ENCODE assay signal across 11 mouse cellular contexts in genomic region chrY:872855-873549, GRCm38 (mm10). TPM values are rescaled to one million over a fixed set of nuclear protein-coding genes. Genes with fewer than 3 reads are reported as not detected.
DNase-seq lines count a peak whose midpoint lies in the region; ATAC-seq lines count a peak whose summit lies in the region.
"Had no signal": no experiment of that assay in that cellular context is flagged by ENCODE, and none has a peak within 500 bp of the region (broad histone marks: within the 10 kb centered on the region; RNA-seq: fewer than 3 reads in every experiment).

No protein-coding gene starts in this region.

- no peak overlapping the region for H3K27ac ChIP-seq in lung, embryonic 16.5 days (ENCODE audit: low read length)
- no peak overlapping the region for H3K27ac ChIP-seq in embryonic facial prominence, embryonic 11.5 days (replicated peaks; ENCODE audit: low read depth, low read length)
- H3K27ac ChIP-seq in kidney, embryonic 15.5 days = no peak overlapping the region
- H3K27ac ChIP-seq: embryonic facial prominence, embryonic 15.5 days; stomach, embryonic 15.5 days had no signal

- no peak for DNase-seq in lung, postnatal 25 days (ENCODE audit: low spot score)
- peak; percentile 50 for DNase-seq in embryonic facial prominence, embryonic 11.5 days (ENCODE audit: low spot score)
- DNase-seq in retina, postnatal 1 day = peak; percentile 50
- DNase-seq in ovary, postnatal 10 days (ENCODE audit: low spot score) = no peak
- DNase-seq in ovary, adult 18-20 months (ENCODE audit: low spot score) = no peak
- DNase-seq in left cerebral cortex, adult 8-10 months (ENCODE audit: low spot score in 2 of 2) = no peak

- WGBS in lung, embryonic 16.5 days = 31% methylated on average over 10 of the region's 18 CpGs
- WGBS in embryonic facial prominence, embryonic 11.5 days = 30% methylated on average over 15 of the region's 18 CpGs
- WGBS in kidney, embryonic 15.5 days = 38% methylated on average over 14 of the region's 18 CpGs

- no peaks in the 10 kb centered on the region for H3K4me1 ChIP-seq in lung, embryonic 16.5 days (replicated peaks; ENCODE audit: control insufficient read depth, insufficient read depth, low read length)
- H3K4me1 ChIP-seq in embryonic facial prominence, embryonic 11.5 days (ENCODE audit: control insufficient read depth, insufficient read depth, low read length) = no peaks in the 10 kb centered on the region
- no peaks in the 10 kb centered on the region for H3K4me1 ChIP-seq in kidney, embryonic 15.5 days
- H3K4me1 ChIP-seq: embryonic facial prominence, embryonic 15.5 days; stomach, embryonic 15.5 days had no signal

- H3K36me3 ChIP-seq in lung, embryonic 16.5 days (ENCODE audit: control insufficient read depth, insufficient read depth, low read length) = no peaks in the 10 kb centered on the region
- no peaks in the 10 kb centered on the region for H3K36me3 ChIP-seq in embryonic facial prominence, embryonic 11.5 days (replicated peaks; ENCODE audit: control insufficient read depth, insufficient read depth, low read depth, low read length)
- no peaks in the 10 kb centered on the region for H3K36me3 ChIP-seq in kidney, embryonic 15.5 days
- H3K36me3 ChIP-seq: embryonic facial prominence, embryonic 15.5 days; stomach, embryonic 15.5 days had no signal

- no peaks in the 10 kb centered on the region for H3K27me3 ChIP-seq in lung, embryonic 16.5 days (ENCODE audit: control insufficient read depth, insufficient read depth, low read depth, low read length)
- no peaks in the 10 kb centered on the region for H3K27me3 ChIP-seq in embryonic facial prominence, embryonic 11.5 days (ENCODE audit: control insufficient read depth, insufficient read depth, low read length)
- no peaks in the 10 kb centered on the region for H3K27me3 ChIP-seq in kidney, embryonic 15.5 days
- H3K27me3 ChIP-seq: embryonic facial prominence, embryonic 15.5 days; stomach, embryonic 15.5 days had no signal

- no peak overlapping the region for H3K9ac ChIP-seq in lung, embryonic 16.5 days (ENCODE audit: low read length)
- no peak overlapping the region for H3K9ac ChIP-seq in embryonic facial prominence, embryonic 11.5 days (replicated peaks; ENCODE audit: low read length)
- H3K9ac ChIP-seq in kidney, embryonic 15.5 days = no peak overlapping the region
- H3K9ac ChIP-seq: embryonic facial prominence, embryonic 15.5 days; stomach, embryonic 15.5 days had no signal

- no peaks in the 10 kb centered on the region for H3K9me3 ChIP-seq in lung, embryonic 16.5 days (ENCODE audit: control insufficient read depth, low read length)
- H3K9me3 ChIP-seq in embryonic facial prominence, embryonic 11.5 days (replicated peaks; ENCODE audit: control insufficient read depth, low read length) = no peaks in the 10 kb centered on the region
- no peaks in the 10 kb centered on the region for H3K9me3 ChIP-seq in kidney, embryonic 15.5 days (replicated peaks)
- H3K9me3 ChIP-seq: embryonic facial prominence, embryonic 15.5 days; stomach, embryonic 15.5 days had no signal

- peak overlapping the region; percentile 17; the same call in 1 of the 2 replicates for H3K4me2 ChIP-seq in lung, embryonic 16.5 days (ENCODE audit: low read depth, low read length)
- no peak overlapping the region for H3K4me2 ChIP-seq in embryonic facial prominence, embryonic 11.5 days (ENCODE audit: low read depth, low read length)
- peak overlapping the region; percentile 28; the same call in 1 of the 2 replicates for H3K4me2 ChIP-seq in kidney, embryonic 15.5 days
- H3K4me2 ChIP-seq: embryonic facial prominence, embryonic 15.5 days; stomach, embryonic 15.5 days had no signal

- no peak for ATAC-seq in lung, embryonic 16.5 days (ENCODE audit: low read depth)
- ATAC-seq in embryonic facial prominence, embryonic 11.5 days (replicated peaks; ENCODE audit: insufficient number of reproducible peaks, low FRiP score, low TSS enrichment, low read depth) = no peak
- ATAC-seq in kidney, embryonic 15.5 days (replicated peaks; ENCODE audit: low FRiP score) = no peak

- H3K4me3 ChIP-seq in lung, embryonic 16.5 days (ENCODE audit: low read length) = no peak overlapping the region
- H3K4me3 ChIP-seq in embryonic facial prominence, embryonic 11.5 days (ENCODE audit: low read depth, low read length) = no peak overlapping the region
- H3K4me3 ChIP-seq in kidney, embryonic 15.5 days (replicated peaks) = no peak overlapping the region
- H3K4me3 ChIP-seq: embryonic facial prominence, embryonic 15.5 days; stomach, embryonic 15.5 days had no signal

RNA-seq across cellular contexts. Expression of gene Kdm5d, which starts 24.6 kb away (rescaled TPM):
- polyA plus RNA-seq in lung, embryonic 16.5 days (2015; fragmentation: Nextera tagmentation; extraction: Ambion mirVana) = 4.0 and 11.7 TPM in 2 replicates
- 12.2 and 15.3 TPM in 2 replicates for polyA plus RNA-seq in embryonic facial prominence, embryonic 11.5 days (2014; fragmentation: Nextera tagmentation; extraction: Ambion mirVana)
- polyA plus RNA-seq in kidney, embryonic 15.5 days (2015; fragmentation: Nextera tagmentation; extraction: Ambion mirVana) = 9.9 and 10.0 TPM in 2 replicates
- total RNA-seq in left cerebral cortex, adult 8-10 months (2022) = 10 to 100 TPM in 2 of 4 experiments, not detected in 2; 16.8 to 17.0 TPM

RNA-seq across cellular contexts. Expression of gene Uba1y, which starts 54.6 kb away (rescaled TPM):
- polyA plus RNA-seq in lung, embryonic 16.5 days (2015; fragmentation: Nextera tagmentation; extraction: Ambion mirVana) = not detected in 2 replicates
- polyA plus RNA-seq in embryonic facial prominence, embryonic 11.5 days (2014; fragmentation: Nextera tagmentation; extraction: Ambion mirVana) = not detected in 2 replicates
- polyA plus RNA-seq in kidney, embryonic 15.5 days (2015; fragmentation: Nextera tagmentation; extraction: Ambion mirVana) = not detected in 2 replicates
- total RNA-seq in left cerebral cortex, adult 8-10 months (2022) = under 1 TPM in 1 of 4 experiments, not detected in 3; 0.11 TPM
- polyA plus RNA-seq: embryonic facial prominence, embryonic 15.5 days; liver, embryonic 16.5 days; stomach, embryonic 15.5 days had no signal

Comparison
In these comparisons a context has a peak if more than half of its experiments do, and no peak if none do; other contexts are left out.
1. DNase-seq: peak in embryonic facial prominence, embryonic 11.5 days (single experiment) and retina, postnatal 1 day (single experiment); none in lung, postnatal 25 days (single experiment), ovary, postnatal 10 days (single experiment), ovary, adult 18-20 months (single experiment) and left cerebral cortex, adult 8-10 months (0 of 2).